Mouse (Mus musculus) lung, postnatal 4 days (tissue): ENCODE results near the gene Olfr728.

ENCODE experiments used
- DNase-seq, 2 experiments: peaks; one replicate each; pipeline ENCODE4 v3.0.0; 2021

Gene Olfr728

DNA sequence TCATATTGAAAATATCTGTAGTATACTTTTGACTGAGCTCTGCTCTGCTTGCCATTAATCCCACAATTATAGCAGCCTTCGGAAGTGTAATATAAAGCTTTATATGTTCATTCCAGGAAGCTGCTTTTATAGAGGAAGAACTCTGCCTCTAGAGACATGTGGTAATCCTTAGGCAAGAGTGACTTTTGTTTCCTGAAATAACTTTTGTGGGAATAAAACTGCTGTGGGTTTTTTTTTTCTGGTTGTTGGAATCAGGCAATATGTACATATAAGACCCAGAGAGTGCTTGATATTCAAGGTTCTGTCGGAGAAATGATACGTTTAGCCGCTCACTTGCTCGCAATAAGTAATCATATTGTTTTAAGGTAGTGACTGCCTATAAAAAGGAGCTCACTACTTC, at the start of gene Olfr728:
Olfr728 (minus strand) TSS at position 101 of the 400 bp plus-strand sequence.
- no peak for DNase-seq

- no peak for DNase-seq
Measured at GRCm38 (mm10) chr14:50188098-50188497, 45.6 kb upstream of the Olfr728 start, which contains the start of gene Olfr730. Gene Olfr730, minus strand, starts transcription at chr14:50188198.

DNA sequence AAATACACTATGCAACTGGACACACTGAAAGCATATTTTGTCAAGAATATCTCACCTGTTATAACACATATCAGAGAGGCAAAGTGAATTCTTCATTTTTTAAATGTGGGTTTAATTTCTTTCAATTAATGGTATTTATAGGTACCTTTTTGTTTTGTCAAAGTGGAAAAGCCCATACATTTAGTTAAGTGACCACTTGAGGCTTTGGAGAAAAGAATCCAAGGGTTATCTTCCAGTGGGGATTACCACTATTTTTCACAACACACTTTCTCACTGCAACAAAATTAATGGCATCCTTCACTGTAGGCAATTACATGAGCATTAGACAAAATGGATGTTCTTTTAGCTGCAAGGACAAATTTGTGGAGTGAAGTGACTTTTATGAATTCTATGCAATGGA, 10.3 kb upstream of the Olfr728 start, which contains the start of gene Olfr729:
Olfr729 (minus strand) TSS at position 101 of the 400 bp plus-strand sequence.
- DNase-seq = no peak

GRCm38 (mm10) chr14:50122886-50123285, 19.6 kb downstream of the Olfr728 start, which contains the start of gene Olfr727:
Gene Olfr727, plus strand, starts transcription at chr14:50123186.
- DNase-seq = no peak

DNA sequence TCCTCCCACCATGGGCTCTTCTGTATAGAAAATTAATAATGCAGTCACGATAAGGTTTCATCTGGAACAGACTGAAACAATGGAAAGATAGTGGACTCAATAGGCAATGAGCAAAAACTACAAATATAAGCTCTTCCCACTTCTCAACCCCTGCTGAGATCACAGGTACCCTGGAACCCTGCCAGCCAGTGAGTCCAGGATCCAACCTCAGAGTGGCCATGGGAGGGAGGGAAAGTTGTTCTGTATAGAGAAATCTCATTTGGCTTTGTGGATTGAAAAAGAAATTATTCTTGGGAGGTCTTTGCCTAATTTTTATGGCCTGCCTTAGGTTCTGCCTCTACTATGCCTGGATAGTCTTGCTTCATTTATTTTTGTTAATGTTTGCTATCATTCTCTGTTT, 51.6 kb downstream of the Olfr728 start, which contains the start of gene Olfr726:
Olfr726 (minus strand) TSS at position 101 of the 400 bp plus-strand sequence.
- no peak for DNase-seq
